Mouse (Mus musculus) retina, adult 2 months (tissue): ENCODE results near the gene Pitpnm3.

Experiments
- DNase-seq: peaks from one replicate; pipeline ENCODE4 v3.0.0-alpha.2; 2012; ENCODE audit warnings: low read depth, low spot score

The Pitpnm3 gene

DNA sequence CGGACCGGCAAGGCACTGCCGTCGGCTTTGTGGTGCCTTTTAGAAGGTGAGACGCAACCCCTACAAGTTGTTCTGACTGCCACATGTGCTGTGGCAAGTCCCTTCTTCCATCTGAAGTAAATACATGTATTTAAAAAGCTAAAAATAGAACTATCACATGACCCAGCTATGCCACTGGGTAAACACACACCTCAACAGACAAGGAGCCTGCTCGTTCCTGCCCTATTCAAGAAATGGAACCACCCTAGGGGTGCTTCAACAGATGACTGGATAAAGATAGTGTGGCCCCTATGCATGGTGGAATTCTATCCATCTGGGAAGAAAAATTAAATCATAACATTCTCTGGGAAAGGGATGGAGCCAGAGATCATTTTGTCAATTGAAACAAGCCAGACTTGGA, 112.8 kb downstream of the Pitpnm3 start:
- DNase-seq, result no peak

DNA sequence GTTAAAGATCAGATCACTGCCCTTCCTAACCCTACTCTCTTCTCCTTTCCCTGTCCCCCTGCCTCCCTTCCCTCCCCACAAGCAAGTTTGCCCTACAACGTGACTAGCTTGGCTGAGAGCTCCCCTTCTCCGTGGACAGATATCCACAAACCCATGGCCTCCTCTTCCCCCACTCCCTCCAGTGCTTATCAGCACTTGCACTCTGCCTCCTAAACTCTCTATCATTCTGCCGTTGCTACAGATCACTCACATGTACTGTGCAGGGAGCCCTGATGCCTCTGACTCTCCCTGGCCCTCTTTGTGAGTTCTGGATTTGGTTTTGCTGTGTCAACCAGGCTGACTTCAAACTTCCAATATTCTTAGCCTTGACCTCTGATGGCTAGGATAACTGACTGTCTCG, 114.6 kb downstream of the Pitpnm3 start:
- no peak for DNase-seq

DNA sequence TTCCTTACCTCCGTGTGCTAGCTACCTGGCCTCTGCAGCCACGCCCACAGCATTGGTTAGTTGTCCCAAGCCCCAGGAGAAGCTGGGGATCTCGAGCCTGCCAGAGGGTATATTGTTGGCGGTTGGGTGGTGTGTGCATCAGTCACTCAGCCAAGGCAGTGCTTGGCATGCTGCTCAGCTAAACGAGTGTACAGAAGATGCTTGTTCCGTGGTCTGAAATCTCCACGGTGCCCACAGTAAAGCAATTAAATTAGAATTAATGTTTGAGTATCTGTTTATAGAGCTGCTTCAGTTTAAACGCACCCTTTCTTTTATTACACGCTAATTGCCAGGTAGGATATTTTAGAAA, 118.4 kb downstream of the Pitpnm3 start:
- DNase-seq, result no peak

DNA sequence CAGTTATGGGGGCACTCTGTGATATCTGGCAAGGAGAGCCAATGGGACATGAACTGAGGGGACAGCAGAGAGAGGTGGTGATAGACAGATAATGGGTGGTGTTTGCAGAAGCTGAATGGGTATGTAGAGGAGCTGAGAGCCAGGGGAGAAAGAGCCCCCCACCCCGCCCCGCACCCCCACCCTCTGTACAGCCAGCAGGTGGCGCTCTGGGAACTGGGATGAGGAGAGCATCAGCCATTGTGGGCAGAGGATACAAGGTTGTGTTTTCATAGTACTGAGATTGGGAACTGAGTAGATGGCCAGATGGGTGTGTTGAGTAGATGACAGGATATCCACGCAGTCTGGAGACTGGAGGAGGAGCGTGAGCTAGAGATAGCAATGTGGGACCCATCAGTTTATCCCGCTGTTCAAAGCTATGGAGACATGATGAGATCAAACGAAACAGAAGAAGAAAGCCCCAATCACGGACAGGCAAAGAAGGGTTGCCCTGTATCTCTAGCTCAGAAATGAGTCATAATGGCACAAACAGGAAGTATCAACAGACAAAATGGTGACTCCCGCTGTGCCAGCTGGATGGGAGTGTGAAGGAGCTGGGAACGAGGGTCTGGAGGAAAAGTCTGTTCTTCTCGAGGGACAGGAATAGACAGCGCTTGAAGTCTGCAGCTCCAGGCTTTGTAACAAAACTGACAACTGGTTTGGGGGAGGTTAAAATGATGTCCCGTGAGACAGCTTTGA, 118.9 kb downstream of the Pitpnm3 start:
- DNase-seq, result no peak

DNA sequence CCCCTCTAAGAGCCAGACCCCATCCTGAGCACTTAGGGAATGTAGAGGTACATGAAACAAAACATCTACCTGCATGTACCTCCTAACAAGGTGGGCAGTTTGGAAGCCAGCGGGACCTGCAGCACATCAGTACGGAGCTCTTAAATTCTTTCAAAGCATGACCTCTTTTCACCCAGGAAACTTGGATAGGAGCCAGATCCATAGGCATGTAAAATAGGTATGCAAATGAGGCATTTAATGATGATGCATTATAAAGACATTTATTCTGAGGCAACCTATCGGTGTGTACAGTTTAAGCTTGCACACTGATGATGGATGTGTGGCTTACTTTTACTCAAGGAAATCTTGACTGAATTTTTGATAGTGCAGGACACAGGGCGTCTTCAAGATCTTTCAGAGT, 120.9 kb downstream of the Pitpnm3 start:
- no peak for DNase-seq

DNA sequence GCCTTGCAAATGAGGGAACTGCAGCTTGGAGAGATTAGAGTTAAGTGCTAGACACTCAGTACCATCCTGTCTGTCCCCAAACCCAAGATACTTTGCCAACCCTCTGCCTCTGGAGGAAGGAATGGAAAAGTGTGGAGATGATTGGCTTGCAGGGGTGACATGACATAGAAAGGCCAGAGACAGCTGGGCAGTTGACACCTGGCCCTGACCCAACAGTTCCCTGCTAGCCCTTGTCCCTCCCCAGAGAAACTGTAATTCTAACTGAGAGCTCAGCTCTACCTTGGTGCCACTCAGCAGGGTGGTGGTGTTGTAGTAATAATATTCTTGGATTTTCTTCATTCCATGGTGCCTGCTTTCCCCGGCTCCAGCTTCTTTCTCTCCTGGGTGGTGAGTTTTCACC, 123.6 kb downstream of the Pitpnm3 start:
- DNase-seq, result no peak

DNA sequence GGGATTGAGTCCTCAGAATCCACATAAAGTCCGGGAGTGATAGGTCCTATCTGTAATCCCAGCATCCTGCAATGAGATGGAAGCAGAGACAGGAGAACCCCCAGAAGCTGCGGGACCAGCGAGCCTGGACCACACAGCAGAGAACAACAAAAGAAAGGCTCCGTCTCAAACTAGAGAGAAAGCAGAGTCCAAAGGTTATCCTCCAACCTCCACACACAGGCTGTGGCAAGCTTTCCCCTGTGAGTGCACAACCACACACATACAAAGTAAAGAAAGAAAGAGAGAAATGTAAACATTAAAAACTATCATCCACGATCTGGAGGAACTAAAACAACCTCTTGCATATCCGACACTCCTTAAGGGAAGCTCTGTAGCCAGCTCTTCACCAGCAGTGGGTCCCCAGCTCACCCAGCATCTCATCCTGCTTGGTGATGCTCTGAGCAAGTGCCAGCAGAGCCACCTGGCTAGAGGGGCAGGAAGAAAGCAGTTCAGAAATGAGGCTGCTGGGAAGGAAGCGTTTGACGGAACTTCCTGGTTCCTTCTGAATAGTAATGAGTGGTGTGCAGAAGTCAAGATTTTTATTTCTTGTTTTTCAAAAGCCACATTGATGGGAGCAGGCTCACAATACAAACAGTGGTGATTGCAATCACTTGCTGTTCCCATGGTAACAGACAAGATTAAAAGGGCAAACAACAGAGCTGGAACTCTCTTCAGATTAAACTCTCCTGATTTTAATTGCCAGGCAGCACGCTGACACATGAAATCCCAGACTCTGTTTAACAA, 124.4 kb downstream of the Pitpnm3 start:
- no peak for DNase-seq

DNA sequence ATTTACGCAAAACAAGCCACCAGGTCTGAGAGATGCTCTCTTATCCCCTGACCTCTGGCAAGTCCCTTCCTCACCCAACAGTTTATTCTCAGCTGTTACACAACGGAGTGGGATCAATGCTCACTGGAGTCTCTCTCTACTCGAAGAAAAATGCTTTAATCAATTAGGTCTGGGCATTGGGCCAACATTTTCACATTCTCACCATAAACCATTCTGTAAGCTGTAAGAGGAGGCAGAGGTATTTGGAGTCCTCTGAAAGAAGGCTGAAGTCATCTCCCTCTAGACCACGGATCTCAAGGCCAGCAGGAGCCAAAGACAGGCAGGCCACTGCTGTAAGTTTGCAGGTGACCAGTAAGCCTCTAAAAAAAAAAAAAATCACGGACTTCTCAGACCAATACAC, 125.2 kb downstream of the Pitpnm3 start:
- DNase-seq, result no peak

DNA sequence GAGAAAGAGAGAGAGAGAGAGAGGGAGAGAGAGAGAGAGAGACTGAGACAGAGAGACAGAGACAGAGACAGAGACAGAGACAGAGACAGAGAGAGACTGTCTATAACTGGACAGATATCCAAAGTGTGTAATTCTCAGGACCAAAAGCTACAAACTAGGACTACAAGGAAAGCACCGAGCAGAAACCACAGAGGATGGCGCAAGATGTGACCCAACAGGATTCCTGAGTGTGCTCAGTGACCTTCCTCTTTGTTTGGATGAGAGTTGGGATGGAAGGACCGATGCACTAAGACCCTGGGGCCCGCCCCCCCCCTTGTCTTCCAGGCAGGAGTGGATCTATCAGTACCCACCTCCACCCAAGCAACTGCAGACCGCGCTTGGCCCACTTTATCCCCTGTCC, 130.0 kb downstream of the Pitpnm3 start:
- DNase-seq, result no peak

DNA sequence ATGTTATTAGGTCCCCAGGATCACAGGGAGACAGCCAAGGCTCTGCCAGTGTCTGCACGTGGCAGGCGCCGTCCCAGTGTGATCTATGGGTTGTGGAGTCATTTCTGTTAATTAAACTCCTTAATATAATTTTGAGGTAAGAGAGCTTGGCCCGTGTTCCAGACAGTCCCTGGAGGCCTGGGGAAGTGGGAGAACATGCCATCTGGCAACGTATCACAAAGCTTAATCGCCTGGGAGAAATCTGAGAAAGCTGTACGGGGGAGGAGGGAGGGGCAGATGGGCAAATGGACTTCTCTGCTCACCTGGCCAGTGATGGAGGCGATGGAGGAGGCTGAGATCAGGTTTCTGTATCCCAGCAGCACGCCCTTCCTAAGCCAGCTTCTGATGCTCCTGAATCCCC, 132.4 kb downstream of the Pitpnm3 start:
- no peak for DNase-seq

DNA sequence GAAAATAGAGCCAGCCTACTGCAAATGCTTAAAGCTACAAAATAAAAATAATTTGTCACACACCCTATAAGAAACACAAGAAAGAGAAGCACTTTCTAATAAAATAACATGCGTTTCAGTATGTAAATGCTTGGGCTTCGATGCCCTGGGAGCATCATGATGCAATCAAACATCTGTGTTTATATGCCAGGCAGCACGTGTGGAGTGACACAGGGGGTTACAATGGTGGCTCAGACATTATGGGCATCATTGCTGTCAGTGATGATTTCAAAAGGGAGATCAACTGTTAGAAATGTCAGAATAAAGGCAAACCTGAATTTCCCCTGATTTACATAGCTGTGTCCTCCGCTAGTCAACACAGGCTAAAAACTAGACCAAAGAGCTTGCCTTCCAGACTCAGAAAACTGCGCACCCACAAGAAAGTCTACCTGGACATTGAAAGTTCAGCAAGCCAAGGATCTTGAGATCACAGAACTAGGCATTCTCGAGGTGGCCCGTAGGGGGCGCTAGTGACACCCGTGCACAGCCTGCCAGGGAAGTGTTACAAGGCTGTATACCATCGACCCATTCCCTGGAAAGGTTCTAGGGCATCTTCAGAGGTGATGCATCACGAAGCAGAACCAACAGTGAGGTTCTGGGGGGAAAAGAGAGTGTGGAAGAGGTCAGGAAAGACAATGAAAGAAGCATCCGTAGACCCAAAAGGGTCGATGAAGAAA, 133.3 kb downstream of the Pitpnm3 start:
- no peak for DNase-seq

DNA sequence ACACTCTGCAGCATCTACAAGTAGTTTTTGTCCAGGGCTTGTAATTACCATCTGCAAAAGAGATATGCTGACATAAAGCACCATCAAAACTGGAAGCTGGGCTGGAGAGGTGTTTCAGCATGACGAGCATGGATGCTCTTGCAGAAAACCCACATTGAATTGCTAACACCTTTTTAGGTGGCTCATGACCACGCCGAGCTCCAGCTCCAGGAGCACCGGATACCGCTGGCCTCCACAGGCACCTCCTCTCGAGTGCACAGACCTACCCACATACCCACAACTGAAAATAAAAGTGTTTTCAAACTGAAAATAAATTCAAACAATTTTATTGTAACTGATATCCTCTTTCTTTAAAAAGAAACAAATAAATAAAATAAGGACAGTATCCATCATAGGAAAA, 135.4 kb downstream of the Pitpnm3 start:
- no peak for DNase-seq
